Mouse (Mus musculus) kidney, embryonic 16.5 days (tissue): ENCODE measurements around the gene Mrc1. TPM values are rescaled to one million over a fixed set of nuclear protein-coding genes. Genes with fewer than 3 reads are reported as not detected.

Experiments used
- ATAC-seq: fragments of 200-750 bp; cut with Nextera tagmentation; 2 replicates; pipeline ENCODE4 v1.8.0; 2017; ENCODE audit warnings: moderate TSS enrichment; ENCODE audit not compliant: low FRiP score, low TSS enrichment
- H3K27ac ChIP-seq: fragments of 300-500 bp; sonication (generic); 2 replicates; pipeline ENCODE4 v1.5.1; 2014; ENCODE audit warnings: low read length
- H3K27me3 ChIP-seq: fragments of 300-500 bp; sonication (generic); 2 replicates; pipeline ENCODE4 v1.6.1; 2014; ENCODE audit warnings: low read length, control low read depth, mixed read lengths; ENCODE audit not compliant: insufficient read depth
- H3K36me3 ChIP-seq: fragments of 300-500 bp; sonication (generic); 2 replicates; pipeline ENCODE4 v1.6.1; 2014; ENCODE audit warnings: low read length, control low read depth, mixed read lengths; ENCODE audit not compliant: insufficient read depth
- H3K4me1 ChIP-seq: fragments of 300-500 bp; sonication (generic); 2 replicates; pipeline ENCODE4 v1.6.1; 2014; ENCODE audit warnings: low read length, control low read depth, mixed read lengths; ENCODE audit not compliant: insufficient read depth
- H3K4me2 ChIP-seq: fragments of 300-500 bp; sonication (generic); replicated peaks from 2 replicates; pipeline ENCODE4 v1.6.1; 2014; ENCODE audit warnings: low read depth, low read length
- H3K4me3 ChIP-seq: fragments of 300-500 bp; sonication (generic); 2 replicates; pipeline ENCODE4 v1.5.1; 2014; ENCODE audit warnings: mild to moderate bottlenecking, low read length
- H3K9ac ChIP-seq: fragments of 300-500 bp; sonication (generic); replicated peaks from 2 replicates; pipeline ENCODE4 v1.6.1; 2014; ENCODE audit warnings: low read length
- H3K9me3 ChIP-seq: fragments of 300-500 bp; sonication (generic); 2 replicates; pipeline ENCODE4 v1.6.1; 2016; ENCODE audit warnings: low read length, control low read depth
- WGBS: fragments of 180-500 bp; shearing (Covaris S2); extraction: QIAGEN DNeasy Blood & Tissue Kit; methylation state at CpG from one replicate; pipeline ENCODE4 v1.1.7; 2014; 5-methylcytosine and 5-hydroxymethylcytosine counted together
- polyA plus RNA-seq: library from polyadenylated mRNA; unstranded; fragments of >200 nt; fragmentation: Nextera tagmentation; extraction: Ambion mirVana; gene quantifications from 2 replicates; pipeline ENCODE4 v1.2.1, GENCODE M21; 2015

The Mrc1 gene
- polyA plus RNA-seq, 1 experiment from 2014 or later: 5.0 TPM

GRCm38 (mm10) chr2:14236920-14237319, 7.7 kb downstream of the Mrc1 start:
- 76% methylated on average over 4 of the region's 4 CpGs for WGBS

GRCm38 (mm10) chr2:14237723-14238122, 8.5 kb downstream of the Mrc1 start:
- no peaks in the 10 kb centered on the region for H3K4me1 ChIP-seq
- no peak overlapping the region for H3K27ac ChIP-seq
- no peak for ATAC-seq
- H3K36me3 ChIP-seq: no peaks in the 10 kb centered on the region
- H3K4me3 ChIP-seq: no peak overlapping the region
- H3K9me3 ChIP-seq: no peaks in the 10 kb centered on the region
- no peak overlapping the region for H3K4me2 ChIP-seq
- 29% methylated on average over 4 of the region's 4 CpGs for WGBS
- H3K27me3 ChIP-seq: no peaks in the 10 kb centered on the region
- no peak overlapping the region for H3K9ac ChIP-seq

More at GRCm38 (mm10) chr2:14236920-14237319, 7.7 kb downstream of the Mrc1 start:
- H3K4me3 ChIP-seq: no peak overlapping the region
- no peaks in the 10 kb centered on the region for H3K27me3 ChIP-seq
- no peak overlapping the region for H3K9ac ChIP-seq
- H3K9me3 ChIP-seq: no peaks in the 10 kb centered on the region
- no peak for ATAC-seq
- no peaks in the 10 kb centered on the region for H3K4me1 ChIP-seq
- no peak overlapping the region for H3K4me2 ChIP-seq
- no peak overlapping the region for H3K27ac ChIP-seq
- H3K36me3 ChIP-seq: no peaks in the 10 kb centered on the region

- Histone ChIP-seq H3K4me3 (no peak overlapping the region), H3K27ac (no peak overlapping the region), H3K9ac (no peak overlapping the region), H3K4me1 (no peaks in the 10 kb centered on the region), H3K4me2 (no peak overlapping the region), H3K36me3 (no peaks in the 10 kb centered on the region), H3K27me3 (no peaks in the 10 kb centered on the region), H3K9me3 (no peaks in the 10 kb centered on the region)
- 66% methylated on average over 5 of the region's 5 CpGs for WGBS
- no peak for ATAC-seq
Measured at GRCm38 (mm10) chr2:14239151-14239550, 10.0 kb downstream of the Mrc1 start.

- Histone ChIP-seq H3K36me3 (no peaks in the 10 kb centered on the region), H3K27ac (no peak overlapping the region), H3K9me3 (no peaks in the 10 kb centered on the region), H3K9ac (no peak overlapping the region), H3K4me1 (no peaks in the 10 kb centered on the region), H3K27me3 (no peaks in the 10 kb centered on the region), H3K4me2 (no peak overlapping the region), H3K4me3 (no peak overlapping the region)
- WGBS: 95% methylated on average over 5 of the region's 5 CpGs
- ATAC-seq: no peak
Measured at GRCm38 (mm10) chr2:14244157-14244556, 15.0 kb downstream of the Mrc1 start.

- WGBS: 71% methylated on average over 2 of the region's 2 CpGs
- Histone ChIP-seq H3K4me3 (no peak overlapping the region), H3K4me2 (no peak overlapping the region), H3K27ac (no peak overlapping the region), H3K9me3 (no peaks in the 10 kb centered on the region), H3K4me1 (no peaks in the 10 kb centered on the region), H3K27me3 (no peaks in the 10 kb centered on the region), H3K36me3 (no peaks in the 10 kb centered on the region), H3K9ac (no peak overlapping the region)
- ATAC-seq: no peak
Measured at GRCm38 (mm10) chr2:14244668-14245067, 15.5 kb downstream of the Mrc1 start.

GRCm38 (mm10) chr2:14249839-14250564, 20.8 kb downstream of the Mrc1 start:
- ATAC-seq: no peak
- no peak overlapping the region for H3K27ac ChIP-seq
- WGBS: 73% methylated on average over 3 of the region's 3 CpGs

GRCm38 (mm10) chr2:14251938-14252337, 22.7 kb downstream of the Mrc1 start:
- no peaks in the 10 kb centered on the region for H3K27me3 ChIP-seq
- H3K36me3 ChIP-seq: no peaks in the 10 kb centered on the region
- H3K9me3 ChIP-seq: no peaks in the 10 kb centered on the region
- H3K4me3 ChIP-seq: no peak overlapping the region
- ATAC-seq: no peak
- H3K27ac ChIP-seq: no peak overlapping the region
- no peak overlapping the region for H3K9ac ChIP-seq
- no peaks in the 10 kb centered on the region for H3K4me1 ChIP-seq
- H3K4me2 ChIP-seq: no peak overlapping the region
- 79% methylated on average over 3 of the region's 3 CpGs for WGBS

More at GRCm38 (mm10) chr2:14249839-14250564, 20.8 kb downstream of the Mrc1 start:
- Histone ChIP-seq H3K4me3 (no peak overlapping the region), H3K9ac (no peak overlapping the region), H3K36me3 (no peaks in the 10 kb centered on the region), H3K27me3 (no peaks in the 10 kb centered on the region), H3K4me1 (no peaks in the 10 kb centered on the region), H3K4me2 (no peak overlapping the region), H3K9me3 (no peaks in the 10 kb centered on the region)

- no peaks in the 10 kb centered on the region for H3K27me3 ChIP-seq
- no peaks in the 10 kb centered on the region for H3K4me1 ChIP-seq
- H3K36me3 ChIP-seq: no peaks in the 10 kb centered on the region
- H3K4me3 ChIP-seq: no peak overlapping the region
- no peak overlapping the region for H3K4me2 ChIP-seq
- H3K27ac ChIP-seq: no peak overlapping the region
- H3K9ac ChIP-seq: no peak overlapping the region
- peak; percentile 76; the same call in 1 of the 2 replicates for ATAC-seq
- no peaks in the 10 kb centered on the region for H3K9me3 ChIP-seq
Measured at GRCm38 (mm10) chr2:14258345-14258850, 29.2 kb downstream of the Mrc1 start.

GRCm38 (mm10) chr2:14262090-14262489, 32.9 kb downstream of the Mrc1 start:
- H3K4me2 ChIP-seq: no peak overlapping the region
- H3K4me1 ChIP-seq: no peaks in the 10 kb centered on the region
- H3K4me3 ChIP-seq: no peak overlapping the region
- H3K27ac ChIP-seq: no peak overlapping the region
- 86% methylated on average over 1 of the region's 1 CpGs for WGBS
- no peak for ATAC-seq
- no peaks in the 10 kb centered on the region for H3K36me3 ChIP-seq
- H3K9me3 ChIP-seq: no peaks in the 10 kb centered on the region
- no peak overlapping the region for H3K9ac ChIP-seq
- H3K27me3 ChIP-seq: no peaks in the 10 kb centered on the region

GRCm38 (mm10) chr2:14269160-14269559, 40.0 kb downstream of the Mrc1 start:
- H3K4me1 ChIP-seq: no peaks in the 10 kb centered on the region

More at GRCm38 (mm10) chr2:14269160-14269559, 40.0 kb downstream of the Mrc1 start:
- Histone ChIP-seq H3K4me3 (no peak overlapping the region), H3K9ac (no peak overlapping the region), H3K36me3 (no peaks in the 10 kb centered on the region), H3K9me3 (no peaks in the 10 kb centered on the region), H3K27ac (no peak overlapping the region), H3K27me3 (no peaks in the 10 kb centered on the region), H3K4me2 (no peak overlapping the region)
- 59% methylated on average over 1 of the region's 1 CpGs for WGBS
- no peak for ATAC-seq
